Mouse (Mus musculus) adrenal gland, postnatal 10 days (tissue): ENCODE results near the gene Selenon. TPM values are rescaled to one million over a fixed set of nuclear protein-coding genes. Genes with fewer than 3 reads are reported as not detected.
A peak's percentile ranks its signal among the peaks of the same experiment; 100 is the strongest.
"Not testable (repeated sequence)": the region's sequence is repeated elsewhere in the genome, so short reads cannot be mapped to it uniquely, and the experiment has no call there.

Experiments
- DNase-seq: peaks from one replicate; pipeline ENCODE4 v3.0.0; 2021; ENCODE audit warnings: mixed read lengths
- microRNA-seq: library from miRNA; unstranded; fragments of <30 nt; microRNA quantifications from one replicate; pipeline ENCODE4 v1.2.0, GENCODE M21; 2021
- total RNA-seq, 2 experiments: library from RNA; stranded (reverse); gene quantifications; 2 replicates each; pipeline ENCODE4 v1.2.3; 2021

The Selenon gene
- total RNA-seq, 2 experiments from 2014 or later: 30.8 to 32.9 TPM

DNA sequence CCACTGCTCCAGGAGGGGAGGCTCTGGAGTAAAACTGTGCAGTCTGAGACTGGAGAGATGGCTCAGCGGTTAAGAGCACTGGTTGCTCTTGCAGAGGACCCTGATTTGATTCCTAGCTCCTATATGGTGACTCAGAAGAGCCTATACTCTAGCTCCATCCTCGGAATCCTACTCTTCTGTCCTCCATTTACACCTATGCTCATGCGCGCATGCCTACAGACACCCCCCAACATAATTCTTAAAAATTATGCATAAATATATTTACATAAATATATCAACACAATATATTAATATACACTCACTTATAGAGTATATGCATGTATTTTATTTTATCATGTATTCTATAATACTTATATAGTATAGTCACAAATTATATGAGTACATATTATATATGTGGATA lies 41.6 kb downstream of the Selenon start:
- no peak for DNase-seq

DNA sequence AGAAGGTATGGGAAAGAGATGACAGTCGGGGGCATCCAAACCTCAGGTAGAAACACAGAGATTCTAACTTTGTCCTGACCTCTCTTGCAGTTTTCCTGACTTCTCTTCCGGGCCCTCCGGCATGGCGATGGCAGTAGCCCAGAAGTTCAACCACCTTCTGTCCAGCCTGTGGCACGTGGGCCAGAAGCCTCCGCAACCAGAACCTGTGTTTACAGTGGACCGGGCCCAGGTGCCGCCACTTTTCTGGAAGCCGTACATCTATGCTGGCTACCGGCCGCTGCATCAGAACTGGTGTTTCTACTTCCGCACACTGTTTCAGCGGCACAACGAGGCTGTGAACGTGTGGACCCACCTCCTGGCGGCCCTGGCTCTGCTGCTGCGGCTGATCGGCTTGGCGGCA lies 45.3 kb downstream of the Selenon start:
- no peak for DNase-seq

DNA sequence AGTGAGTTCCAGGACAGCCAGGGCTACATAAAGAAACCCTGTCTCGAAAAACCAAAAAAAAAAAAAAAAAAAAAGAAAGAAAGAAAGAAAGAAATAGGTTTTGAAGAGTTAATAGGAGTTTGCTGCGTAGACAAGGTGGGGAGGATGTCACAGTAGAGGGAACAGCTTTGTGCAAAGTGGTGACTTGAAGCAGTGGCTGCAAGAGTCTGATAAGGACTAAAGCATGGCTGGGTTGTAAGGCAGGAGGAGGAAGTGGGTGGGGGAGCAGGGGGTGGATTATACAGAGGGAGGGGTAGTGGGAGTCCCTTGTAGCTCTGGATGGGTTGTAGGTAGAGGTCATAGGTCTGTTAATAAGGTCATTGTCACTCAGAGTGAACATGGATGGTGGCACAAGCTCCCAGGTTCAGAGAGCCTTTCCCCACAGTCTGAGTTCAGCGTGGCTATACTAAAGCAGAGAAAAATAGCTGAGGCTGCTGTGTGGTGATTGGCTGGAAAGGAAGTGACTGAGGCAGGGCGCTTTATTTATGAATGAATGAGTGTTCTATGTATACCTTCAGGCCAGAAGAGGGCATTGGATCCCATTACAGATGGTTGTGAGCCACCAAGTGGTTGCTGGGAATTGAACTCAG lies 45.9 kb downstream of the Selenon start:
- no peak for DNase-seq

DNA sequence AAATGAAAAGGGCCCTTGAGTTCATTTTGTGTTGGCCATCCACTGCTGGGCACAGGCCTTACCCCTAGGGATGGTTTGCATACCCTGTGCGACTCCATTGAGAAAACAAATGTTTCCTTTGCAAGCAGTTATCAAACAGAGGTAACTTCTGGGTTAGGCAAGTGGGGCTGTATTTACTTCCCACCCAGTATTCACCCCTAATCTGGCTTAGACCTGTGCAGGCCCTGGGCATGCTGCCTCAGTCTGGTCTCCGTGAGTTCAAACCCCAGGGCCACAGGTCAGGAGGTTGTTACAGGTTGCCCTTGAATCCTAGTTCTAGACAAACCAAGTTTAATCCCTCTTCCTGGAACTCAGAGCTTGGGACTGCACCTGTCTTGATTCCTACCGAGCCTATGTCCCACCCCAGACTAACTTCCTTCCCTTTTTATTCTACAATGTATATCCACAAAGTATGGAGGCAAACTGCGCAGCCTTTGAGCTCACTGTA lies 46.6 kb downstream of the Selenon start:
- DNase-seq: no peak

DNA sequence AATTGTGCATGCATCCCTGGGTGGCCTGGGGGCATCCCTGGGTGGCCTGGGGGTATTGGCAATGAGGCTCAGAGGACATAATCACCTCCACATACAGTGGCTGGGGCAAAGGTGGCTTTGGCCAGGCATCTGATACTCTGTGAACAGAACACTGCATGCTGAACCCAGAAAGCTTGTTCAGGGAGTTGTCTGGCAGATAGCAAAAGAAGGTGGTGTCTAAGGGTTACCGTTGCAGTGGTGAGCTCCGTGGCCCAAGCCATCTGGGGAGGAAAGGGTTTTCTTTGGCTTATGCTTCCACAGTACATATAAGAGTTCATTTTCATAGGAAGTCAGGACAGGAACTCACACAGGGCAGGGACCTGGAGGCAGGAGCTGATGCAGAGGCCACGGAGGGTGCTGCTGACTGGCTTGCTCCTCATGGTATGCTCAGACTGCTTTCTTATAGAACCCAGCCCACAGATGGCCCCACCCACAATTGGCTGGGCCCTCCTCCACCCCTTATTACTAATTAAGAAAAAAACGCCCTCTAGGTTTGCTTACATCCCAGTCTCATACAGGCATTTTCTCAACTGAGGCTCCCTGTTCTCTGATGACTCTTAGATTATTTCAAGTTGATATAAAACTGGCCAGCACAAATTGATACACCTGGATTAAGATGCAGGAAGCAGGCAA lies 48.1 kb downstream of the Selenon start:
- DNase-seq: no peak

DNA sequence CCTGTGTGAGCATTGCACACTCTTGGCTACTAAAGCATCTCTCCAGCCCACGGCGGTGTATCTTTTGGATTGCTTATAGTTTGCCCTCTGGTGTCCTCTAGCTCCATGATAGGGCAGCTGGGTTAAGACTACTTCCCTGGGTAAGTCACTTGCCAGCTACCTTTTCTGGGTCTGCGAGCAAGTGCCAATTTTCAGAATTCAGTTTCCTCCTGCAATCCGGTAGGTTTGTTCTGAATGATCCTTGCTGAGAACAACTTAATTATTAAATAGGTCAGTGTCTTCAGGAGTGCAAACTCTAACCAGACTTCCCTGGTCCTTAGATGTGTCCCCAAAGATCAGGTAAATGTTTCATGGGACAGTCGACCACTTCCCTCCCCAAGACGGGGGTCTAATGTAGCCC lies 50.9 kb downstream of the Selenon start:
- DNase-seq: no peak

DNA sequence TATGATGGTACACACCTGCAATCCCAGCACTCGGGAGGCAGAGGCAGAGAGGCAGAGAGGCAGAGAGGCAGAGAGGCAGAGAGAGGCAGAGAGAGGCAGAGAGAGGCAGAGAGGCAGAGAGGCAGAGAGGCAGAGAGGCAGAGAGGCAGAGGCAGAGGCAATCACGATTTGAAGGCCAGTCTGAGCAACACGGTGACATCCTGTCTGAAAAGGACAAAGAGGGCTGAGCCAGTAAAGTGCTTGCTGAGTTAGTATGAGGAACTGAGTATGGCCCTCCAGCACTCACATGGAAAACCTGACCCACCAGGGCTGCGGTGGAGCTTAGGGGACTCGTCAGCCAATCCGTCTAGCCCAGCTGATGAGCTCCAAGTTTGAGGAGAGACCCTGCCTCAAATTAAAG lies 53.0 kb downstream of the Selenon start:
- not testable (repeated sequence) for DNase-seq

DNA sequence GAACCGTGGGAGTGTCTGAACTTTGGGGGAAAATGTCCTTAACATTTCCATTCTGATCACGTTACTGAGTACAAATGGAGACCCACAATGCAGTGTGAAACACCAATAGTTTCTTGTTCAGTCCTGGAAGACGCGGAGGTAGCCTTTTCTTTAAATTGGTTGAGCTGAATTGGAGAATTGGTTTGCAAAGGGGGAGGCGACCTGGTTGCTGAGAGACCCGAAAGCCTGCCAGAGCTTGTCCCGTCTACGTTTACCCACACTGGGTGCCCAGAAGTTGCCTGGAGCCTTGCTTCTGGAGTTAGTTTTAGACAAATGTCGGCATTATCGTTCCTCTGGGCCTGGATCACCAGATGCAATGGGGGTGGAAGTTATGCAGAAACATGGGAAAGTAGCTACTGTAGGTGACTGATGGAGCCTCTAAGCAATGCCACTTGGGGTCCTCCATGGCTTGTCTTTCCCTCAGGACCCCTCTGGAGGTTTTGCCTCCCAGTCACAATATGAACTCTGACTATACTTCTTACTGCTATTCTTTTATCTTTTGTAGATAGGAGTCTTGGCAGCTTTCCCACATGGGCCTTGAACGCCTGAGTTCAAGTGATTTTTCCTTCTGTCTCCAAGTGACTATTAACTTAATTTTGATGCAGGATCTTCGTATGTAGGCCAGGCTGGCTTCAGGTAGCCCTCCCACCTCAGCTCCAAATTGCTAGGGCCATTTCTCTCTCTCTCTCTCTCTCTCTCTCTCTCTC lies 53.8 kb downstream of the Selenon start:
- peak; percentile 67 for DNase-seq

DNA sequence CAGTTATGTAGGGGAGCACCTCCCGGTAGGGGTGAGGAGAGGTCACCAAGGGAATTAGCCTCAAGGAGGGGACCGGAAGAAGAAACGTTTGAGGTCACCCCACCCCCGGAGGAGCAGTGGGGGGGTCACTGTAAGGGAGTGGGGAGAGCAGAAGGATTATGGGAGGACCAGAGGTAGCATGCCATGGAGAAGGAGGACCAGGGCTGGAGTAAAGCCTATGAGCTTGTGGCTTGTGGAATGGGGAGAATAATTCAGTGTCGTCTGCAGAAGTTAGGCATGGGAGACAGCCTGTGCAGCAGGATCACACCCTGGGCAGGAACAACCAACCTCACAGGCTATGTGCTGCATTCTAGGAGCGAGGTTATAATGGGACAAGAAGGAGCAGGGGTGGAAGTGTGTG lies 54.7 kb downstream of the Selenon start:
- no peak for DNase-seq

DNA sequence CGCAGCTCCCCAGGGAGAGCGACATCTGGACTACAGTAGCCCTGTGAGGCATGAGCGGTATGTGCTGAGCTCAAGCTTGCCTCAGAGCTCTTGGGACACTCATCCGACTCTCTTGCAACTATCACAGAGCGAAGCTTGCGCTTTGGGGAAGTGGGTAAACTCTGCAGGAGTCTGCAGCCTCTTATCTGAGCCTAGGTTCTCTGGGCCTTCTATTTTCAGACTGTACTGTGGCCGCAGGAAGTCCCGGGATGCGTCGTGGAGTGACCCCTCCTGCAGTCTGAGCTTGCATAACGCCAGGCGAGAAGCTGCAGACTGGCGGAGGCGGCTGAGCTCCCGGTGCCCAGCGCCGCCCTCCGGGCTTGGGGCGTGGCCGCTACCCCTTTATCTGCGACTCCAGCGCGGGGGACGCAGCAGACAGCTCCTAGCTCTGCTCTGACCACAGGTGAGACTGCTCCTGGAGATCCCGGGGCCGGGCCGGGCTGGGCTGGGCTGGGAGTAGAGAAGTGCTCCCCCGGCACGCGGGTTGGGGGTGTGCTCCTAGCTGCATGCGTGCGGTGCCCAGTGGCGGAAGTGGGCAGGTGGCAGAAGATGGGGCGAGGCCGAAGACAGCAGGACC lies 55.3 kb downstream of the Selenon start, which contains the start of gene Paqr7:
Gene Paqr7 (plus strand): TSS at position 103 of the 616 bp plus-strand sequence.
- peak; percentile 90 for DNase-seq

DNA sequence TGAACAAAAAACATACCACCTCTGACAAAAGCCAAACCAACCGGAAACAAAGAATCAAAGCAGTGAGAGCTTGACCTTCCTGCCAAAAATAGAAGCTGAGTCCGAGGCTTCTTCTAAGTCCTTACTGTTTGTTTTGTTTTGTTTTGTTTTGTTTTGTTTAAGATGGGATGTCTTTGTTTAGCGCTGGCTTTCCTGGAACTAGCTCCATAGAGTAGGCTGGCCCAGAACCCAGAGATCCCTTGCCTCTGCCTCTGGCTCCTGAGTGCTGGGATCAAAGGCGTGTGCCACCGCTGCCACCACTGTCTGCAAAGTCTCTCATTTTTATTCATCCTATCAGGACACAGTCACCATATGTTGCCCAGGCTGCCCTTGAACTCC lies 56.4 kb downstream of the Selenon start:
- DNase-seq: no peak

DNA sequence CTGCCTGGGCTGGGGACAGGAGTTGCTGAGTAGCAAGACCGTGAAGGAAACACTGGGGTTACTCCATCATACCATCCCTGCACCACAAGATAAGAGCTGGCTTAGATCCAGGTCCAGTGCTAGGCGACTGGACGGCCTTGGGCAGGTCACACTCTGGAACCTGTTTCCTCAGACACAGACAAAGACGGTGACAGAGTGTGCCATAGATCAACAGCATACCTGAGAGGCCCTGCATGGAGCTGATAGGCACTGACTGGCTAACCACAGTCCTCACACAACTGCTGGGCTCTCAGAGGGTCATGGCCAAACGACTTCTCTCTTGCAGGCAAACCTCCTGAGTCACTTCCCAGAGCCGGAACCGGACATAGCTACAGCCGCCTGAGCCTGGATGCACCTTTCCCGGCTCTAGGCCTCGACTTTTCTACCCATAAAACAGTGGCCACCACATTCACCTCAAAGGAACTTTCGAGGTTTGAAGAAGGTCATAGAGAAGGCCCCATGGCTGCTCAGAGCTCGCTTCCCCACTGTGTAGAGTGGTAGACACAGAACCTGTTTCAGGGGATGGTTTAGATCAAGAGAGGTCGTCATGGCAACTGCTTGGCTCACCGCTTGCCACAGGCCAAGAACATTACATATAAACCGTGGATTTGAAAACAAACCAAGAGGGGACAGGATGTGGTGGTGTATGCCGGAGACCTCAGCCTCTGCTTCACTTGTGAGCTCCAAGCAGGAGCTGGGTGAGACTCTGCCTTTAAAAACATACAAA lies 57.0 kb downstream of the Selenon start:
- DNase-seq: peak; percentile 61

DNA sequence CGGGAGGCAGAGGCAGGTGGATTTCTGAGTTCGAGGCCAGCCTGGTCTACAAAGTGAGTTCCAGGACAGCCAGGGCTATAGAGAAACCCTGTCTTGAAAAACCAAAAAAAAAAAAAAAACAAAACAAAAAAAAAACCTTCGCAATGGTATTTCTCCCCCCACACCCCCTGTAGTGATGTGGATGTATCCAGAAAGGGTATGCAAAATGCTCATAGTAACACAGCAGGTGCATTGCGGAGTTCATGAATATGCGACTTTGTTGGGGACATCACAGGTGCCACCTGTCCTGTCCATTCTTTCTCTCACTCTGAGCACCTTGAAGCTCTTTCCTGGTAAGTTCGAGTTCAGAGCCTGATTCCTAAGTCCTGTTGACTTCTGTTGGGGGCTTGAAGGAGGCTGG lies 57.8 kb downstream of the Selenon start:
- DNase-seq: not testable (repeated sequence)

DNA sequence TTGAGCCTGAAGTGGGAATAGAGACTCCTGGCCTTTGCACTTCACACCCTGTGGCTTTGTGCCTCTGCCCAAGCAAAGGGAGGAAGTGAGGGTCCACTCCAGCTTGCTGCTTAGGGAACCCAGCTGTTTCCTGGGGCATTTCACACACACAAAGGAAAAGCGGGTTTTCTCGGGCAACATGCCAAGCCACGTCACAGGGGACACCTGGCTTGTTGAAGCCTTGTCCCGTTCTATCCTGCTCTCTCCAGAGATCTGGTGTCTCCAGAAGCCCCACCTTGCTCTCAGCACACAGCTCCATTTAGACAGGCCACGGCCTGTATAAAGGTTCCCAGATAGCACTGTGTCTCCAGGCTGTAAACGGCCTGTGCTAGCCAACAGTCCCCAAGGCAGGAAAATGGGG lies 60.2 kb downstream of the Selenon start:
- DNase-seq: no peak

DNA sequence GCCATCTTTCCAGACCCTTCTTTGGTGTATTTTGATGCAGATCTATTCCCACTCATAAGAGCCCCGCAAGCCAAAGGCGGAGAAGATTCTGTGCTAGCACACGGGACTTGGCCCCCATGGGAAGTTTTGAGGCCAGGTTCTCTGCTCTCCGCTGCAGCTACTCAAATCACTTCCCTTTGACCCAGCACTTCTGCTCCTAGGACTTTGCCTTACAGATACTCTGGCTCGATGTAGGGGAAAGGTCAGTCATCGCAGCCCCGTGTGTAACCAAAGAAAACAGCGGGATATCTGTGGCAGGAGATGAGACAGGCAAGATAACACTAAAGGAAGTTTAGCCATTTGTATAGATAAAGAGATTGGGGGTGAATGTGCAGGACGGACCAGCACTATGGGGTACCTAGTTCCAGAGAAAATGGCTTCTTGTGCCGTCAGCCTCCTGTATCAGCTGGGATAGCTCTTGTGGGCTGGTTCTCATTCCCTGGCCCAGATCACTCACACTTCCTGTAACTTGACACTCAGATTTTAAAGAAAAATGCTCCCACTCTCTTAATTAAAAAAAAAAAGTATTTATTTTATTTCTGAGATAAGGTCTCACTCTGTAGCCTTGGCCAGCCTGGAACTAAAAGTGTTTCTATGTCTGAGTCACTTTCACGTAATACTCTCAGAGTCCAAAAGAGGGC lies 61.8 kb downstream of the Selenon start:
- DNase-seq: no peak

DNA sequence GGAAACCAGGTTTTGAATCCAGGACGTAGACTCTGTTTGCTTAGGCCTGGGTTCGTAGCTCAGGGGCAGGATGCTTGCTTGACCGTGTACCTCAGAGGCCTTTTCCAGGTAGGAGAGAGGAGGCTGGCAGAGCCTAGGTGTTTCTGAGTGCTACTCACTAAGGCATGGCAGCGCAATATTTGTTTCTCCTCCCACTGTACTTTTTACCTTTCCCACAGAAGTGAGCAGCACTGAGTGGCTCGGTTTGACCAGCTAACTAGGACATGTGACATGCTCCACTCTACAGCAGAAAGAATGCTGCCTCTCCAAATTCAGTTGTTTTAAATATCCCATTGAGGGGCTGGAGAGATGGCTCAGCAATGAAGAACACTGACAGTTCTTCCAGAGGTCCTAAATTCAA lies 63.8 kb downstream of the Selenon start:
- DNase-seq: no peak

Small RNA genes lying within 50 kb of the gene (microRNA-seq; reads per million reads assigned to microRNA genes)
- not detected for gene Mir6403

Other genes starting within 250 kb of the Selenon start
- gene Trim63, start 237.0 kb downstream of the Selenon start, total RNA-seq: 1 to 10 TPM; 3.2 to 8.2 TPM
- gene Slc30a2, start 209.0 kb downstream of the Selenon start, total RNA-seq: 10 to 100 TPM; 13.7 to 17.4 TPM
- gene Extl1, start 168.3 kb downstream of the Selenon start, total RNA-seq: 1 to 10 TPM; 1.1 to 3.1 TPM
- gene Pafah2, start 155.8 kb downstream of the Selenon start, total RNA-seq: 10 to 100 TPM; 20.8 to 22.1 TPM
- gene Stmn1, start 83.8 kb downstream of the Selenon start, total RNA-seq: 100 to 1,000 TPM; 140 to 156 TPM
- 10 to 100 TPM; 23.5 to 28.6 TPM for gene Paqr7, start 55.5 kb downstream of the Selenon start, total RNA-seq
- gene Aunip, start 41.2 kb downstream of the Selenon start, total RNA-seq: 1 to 10 TPM; 2.4 to 3.1 TPM
- 100 to 1,000 TPM in 1 of 2 experiments, 10 to 100 TPM in 1; 99.7 to 124 TPM for gene Mtfr1l, start 16.8 kb downstream of the Selenon start, total RNA-seq
- 10 to 100 TPM; 21.3 TPM for gene Man1c1, start 152.1 kb upstream of the Selenon start, total RNA-seq
- gene Ldlrap1, start 215.9 kb upstream of the Selenon start, total RNA-seq: 10 to 100 TPM; 37.3 to 48.9 TPM